Mouse (Mus musculus) erythroblast, embryonic 14.5 days (primary cell): ENCODE data around the gene Gatd1. TPM values are rescaled to one million over a fixed set of nuclear protein-coding genes. Genes with fewer than 3 reads are reported as not detected.

Experiments used
- H3K27me3 ChIP-seq: 2 replicates; pipeline ENCODE4 v1.6.1; 2012; ENCODE audit warnings: inconsistent platforms; ENCODE audit not compliant: control insufficient read depth
- H3K36me3 ChIP-seq: 2 replicates; pipeline ENCODE4 v1.6.1; 2012; ENCODE audit warnings: mild to moderate bottlenecking, inconsistent platforms; ENCODE audit not compliant: control insufficient read depth
- H3K4me1 ChIP-seq: 2 replicates; pipeline ENCODE4 v1.6.1; 2012; ENCODE audit warnings: inconsistent platforms; ENCODE audit not compliant: control insufficient read depth
- H3K4me3 ChIP-seq: replicated peaks from 2 replicates; pipeline ENCODE3; 2012; ENCODE audit warnings: moderate library complexity, mild to moderate bottlenecking, inconsistent platforms
- H3K9me3 ChIP-seq: 2 replicates; pipeline ENCODE4 v1.6.1; 2012; ENCODE audit warnings: low read length, inconsistent platforms, mixed read lengths; ENCODE audit not compliant: control insufficient read depth
- GATA1 ChIP-seq: IDR thresholded peaks from 2 replicates; pipeline ENCODE4 v1.6.1; 2012; ENCODE audit warnings: low read length, inconsistent platforms, mixed read lengths
- TAL1 ChIP-seq: IDR thresholded peaks from 3 replicates; pipeline ENCODE4 v1.6.1; 2012; ENCODE audit warnings: low read length, inconsistent platforms, mixed read lengths
- polyA plus RNA-seq: library from polyadenylated mRNA; stranded (reverse); fragments of >175 nt; gene quantifications from 2 replicates; pipeline ENCODE4 v1.2.3, GENCODE M21; 2012

The Gatd1 gene
- polyA plus RNA-seq, 1 experiment, result 0.42 TPM

DNA sequence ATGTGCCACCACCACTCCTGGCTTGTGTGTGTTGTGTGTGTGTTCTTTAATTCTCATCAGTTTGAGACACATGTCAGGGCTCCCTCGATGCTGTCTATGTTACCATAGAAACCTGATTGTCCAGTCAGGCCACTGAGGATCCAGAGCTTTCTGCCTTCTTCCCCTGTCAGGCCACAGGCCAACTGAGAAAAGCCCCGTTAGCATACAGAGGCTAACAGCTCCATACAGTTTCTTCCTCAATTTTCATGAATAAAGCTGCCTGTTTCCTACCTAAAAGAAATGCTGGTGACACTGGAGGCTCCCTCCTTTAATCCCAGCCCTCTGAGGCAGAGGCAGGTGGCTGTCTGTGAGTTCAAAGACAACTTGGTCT, 22.6 kb upstream of the Gatd1 start:
- H3K9me3 ChIP-seq, result no peaks in the 10 kb centered on the region
- no peaks in the 10 kb centered on the region for H3K27me3 ChIP-seq
- TF ChIP-seq TAL1, result no peak
- no peak for TF ChIP-seq GATA1
- peak overlapping the region; percentile 76 for H3K4me3 ChIP-seq
- peaks cover 89% of the 10 kb centered on the region for H3K4me1 ChIP-seq
- H3K36me3 ChIP-seq, result peaks cover 78% of the 10 kb centered on the region

DNA sequence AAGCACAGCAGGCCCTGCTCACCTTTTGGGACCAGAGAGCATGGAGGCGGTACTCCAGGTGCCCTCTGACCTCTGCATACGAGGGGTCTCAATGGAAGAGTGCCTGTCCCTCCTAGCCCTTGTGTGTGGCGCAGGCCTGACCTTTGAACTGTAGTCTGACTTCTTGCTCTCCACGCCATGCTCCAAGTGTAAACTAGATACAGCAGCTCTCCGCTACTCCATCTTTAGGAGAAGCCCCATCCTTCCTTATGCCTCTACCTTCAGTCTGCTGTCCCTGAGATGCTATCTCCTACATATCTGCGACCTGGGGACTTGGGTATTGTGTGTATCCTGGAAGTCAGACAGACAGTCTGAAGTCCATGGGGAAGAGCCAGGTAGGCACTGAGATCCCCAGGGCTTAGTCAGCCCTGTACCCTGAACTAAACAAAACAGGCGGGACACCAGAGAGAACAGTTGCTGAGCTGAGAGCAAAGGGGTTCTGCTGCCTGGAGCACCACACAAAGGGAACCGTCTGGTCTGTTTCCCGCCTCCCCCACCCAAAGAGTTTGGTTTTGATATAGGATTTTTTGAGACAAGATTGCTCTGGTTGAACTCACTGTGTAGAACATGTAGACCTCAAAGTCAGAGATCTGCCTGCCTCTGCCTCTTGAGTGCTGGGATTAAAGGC, 22.1 kb upstream of the Gatd1 start:
- peaks cover 78% of the 10 kb centered on the region for H3K36me3 ChIP-seq
- TF ChIP-seq TAL1 (no peak), GATA1 (no peak)

DNA sequence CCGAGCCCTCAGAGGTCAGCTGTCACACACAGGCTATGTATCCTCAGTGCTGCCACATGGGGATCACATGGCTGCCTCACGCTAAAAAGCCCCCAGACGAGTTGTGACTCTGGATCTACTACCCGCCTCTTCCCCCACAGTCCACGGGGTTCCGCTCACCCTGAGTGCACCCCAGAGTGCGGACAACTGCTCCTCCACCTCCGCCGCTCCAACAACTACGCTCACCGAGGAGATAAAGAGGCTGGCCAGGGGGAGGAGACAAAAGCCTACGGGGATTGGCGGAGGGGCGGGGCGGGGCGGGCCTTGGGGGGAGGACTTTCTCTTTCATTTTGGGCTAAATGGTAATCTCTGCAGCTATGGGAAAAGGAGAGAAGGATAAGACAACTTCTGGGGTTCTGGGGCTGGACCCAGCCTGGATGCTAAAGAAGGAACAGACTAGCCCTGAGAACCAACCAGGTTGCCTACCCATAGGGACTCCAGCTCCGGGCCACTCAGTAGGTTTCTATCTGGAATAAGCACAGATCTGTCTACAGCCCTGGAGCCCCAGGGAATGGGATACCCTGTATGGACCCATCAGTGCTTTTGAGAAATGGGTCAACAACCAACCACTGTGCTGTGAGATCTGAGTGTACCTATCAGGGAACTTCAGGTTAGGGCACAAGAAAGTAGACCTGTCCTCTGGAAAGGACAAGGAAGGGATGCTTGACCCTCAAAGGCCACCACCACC, 21.4 kb upstream of the Gatd1 start:
- H3K4me3 ChIP-seq, result peak overlapping the region; percentile 59
- peaks cover 77% of the 10 kb centered on the region for H3K4me1 ChIP-seq
- TF ChIP-seq TAL1, result no peak
- TF ChIP-seq GATA1, result no peak
- no peaks in the 10 kb centered on the region for H3K9me3 ChIP-seq
- H3K27me3 ChIP-seq, result no peaks in the 10 kb centered on the region
- peaks cover 78% of the 10 kb centered on the region for H3K36me3 ChIP-seq

More for the DNA sequence above, 22.1 kb upstream of the Gatd1 start:
- Histone ChIP-seq H3K9me3 (no peaks in the 10 kb centered on the region), H3K4me3 (peak overlapping the region; percentile 59), H3K27me3 (no peaks in the 10 kb centered on the region), H3K4me1 (peaks cover 84% of the 10 kb centered on the region)

DNA sequence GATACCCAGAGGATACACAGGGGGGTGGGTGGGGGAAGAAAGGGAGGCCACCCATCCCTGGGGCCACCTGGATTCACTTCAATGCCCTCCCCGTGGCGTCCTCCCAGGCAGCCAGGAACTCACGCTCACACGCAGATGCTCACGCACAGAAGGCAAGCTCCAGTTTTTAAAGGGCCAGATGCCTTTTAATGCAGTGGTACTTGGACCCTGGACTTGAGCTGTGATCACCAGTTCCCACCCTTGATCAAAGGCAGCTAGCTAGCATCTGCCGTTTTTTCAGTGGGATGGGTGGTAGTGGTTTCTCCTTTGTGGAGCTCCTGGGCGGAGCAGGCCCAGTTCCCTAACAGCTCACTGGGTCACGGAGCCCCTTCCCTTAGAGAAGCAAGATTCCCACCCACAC, 20.5 kb upstream of the Gatd1 start:
- Histone ChIP-seq H3K4me3 (peak overlapping the region; percentile 59), H3K27me3 (no peaks in the 10 kb centered on the region), H3K4me1 (peaks cover 78% of the 10 kb centered on the region), H3K36me3 (peaks cover 71% of the 10 kb centered on the region), H3K9me3 (no peaks in the 10 kb centered on the region)
- TF ChIP-seq GATA1 (no peak), TAL1 (no peak)

DNA sequence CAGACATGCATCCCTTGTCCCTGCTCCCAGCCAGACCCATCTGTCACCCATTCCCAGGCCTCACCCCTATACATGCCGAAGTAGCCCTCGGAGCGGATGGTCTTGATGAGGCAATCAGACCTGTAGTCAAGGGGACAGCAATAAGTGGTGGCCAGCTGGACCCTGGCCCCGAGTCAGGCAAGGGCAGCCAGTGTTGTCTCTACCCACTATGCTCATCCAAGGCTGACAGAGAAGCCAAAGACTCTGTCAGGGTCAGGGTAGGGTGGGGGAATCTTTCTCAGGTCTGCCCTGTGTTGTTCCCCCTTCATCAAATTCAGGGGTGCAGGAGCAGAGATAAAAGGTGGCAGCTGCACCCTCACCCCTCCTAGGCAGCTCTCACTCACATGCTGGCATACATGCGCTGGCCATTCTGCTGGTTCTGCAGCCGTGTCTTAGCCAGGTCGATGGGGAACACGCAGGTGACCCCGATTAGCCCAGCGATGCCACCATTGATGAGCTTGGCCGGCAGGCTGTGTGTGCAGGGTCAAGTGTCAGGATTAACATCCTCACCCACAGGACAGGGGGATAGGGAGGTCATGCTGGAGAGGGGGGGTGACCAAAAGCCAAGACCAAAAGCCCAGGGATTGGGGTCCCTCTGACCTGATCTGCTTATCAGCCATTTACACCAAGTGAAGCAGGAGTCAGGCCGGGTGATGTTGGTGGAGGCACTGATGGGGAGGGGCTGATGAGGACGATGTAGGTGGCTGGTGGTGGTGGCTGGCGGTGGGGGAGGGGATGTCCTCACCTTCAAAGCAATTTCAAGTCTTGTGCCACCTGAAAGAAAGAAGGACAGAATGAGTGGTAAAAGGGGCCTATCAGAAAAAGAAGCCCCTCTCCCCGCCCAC, 19.8 kb upstream of the Gatd1 start:
- no peaks in the 10 kb centered on the region; the same call in 1 of the 2 replicates for H3K27me3 ChIP-seq
- no peaks in the 10 kb centered on the region for H3K9me3 ChIP-seq
- H3K4me1 ChIP-seq, result peaks cover 80% of the 10 kb centered on the region
- no peak for TF ChIP-seq TAL1
- no peak for TF ChIP-seq GATA1
- peaks cover 64% of the 10 kb centered on the region for H3K36me3 ChIP-seq
- H3K4me3 ChIP-seq, result no peak overlapping the region

DNA sequence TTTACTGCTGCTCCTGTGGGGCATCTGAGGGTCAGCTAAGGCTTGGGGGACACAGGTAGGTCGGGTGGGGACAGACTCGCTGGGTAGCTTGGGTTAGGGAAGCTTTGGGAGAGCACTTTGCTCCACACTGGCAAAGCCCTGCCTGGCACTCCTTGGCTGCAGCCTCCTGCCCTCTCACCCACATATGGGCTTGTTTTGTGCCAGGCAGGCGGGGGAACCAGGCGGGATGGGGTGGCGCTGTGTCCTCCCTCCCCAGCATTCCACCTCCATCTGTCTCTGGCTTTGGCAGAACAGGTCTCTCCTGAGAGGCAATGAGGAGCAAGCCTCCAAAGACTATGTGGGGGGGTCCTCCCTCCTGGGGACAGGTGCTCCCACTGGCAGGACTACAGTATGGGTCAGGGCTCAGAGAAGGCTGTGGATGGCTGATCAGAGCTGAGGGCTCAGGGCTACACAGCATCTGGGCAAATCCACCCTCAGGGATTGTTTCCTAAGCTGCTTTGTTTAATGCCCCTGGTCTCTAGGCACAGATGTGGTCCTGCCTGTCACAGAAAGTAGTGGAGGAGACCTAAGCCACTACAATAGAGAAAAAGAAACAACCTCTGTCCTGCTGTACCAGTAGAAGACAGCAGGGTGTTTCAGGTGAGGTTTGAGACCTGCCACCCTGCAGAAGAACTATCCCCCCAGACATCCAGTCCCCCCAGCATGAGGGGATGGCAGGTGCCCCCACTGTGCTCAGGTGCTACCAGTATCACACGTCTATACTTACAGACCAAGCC, 19.0 kb upstream of the Gatd1 start:
- Histone ChIP-seq H3K36me3 (peaks cover 56% of the 10 kb centered on the region), H3K27me3 (no peaks in the 10 kb centered on the region; the same call in 1 of the 2 replicates), H3K4me1 (peaks cover 74% of the 10 kb centered on the region), H3K4me3 (no peak overlapping the region), H3K9me3 (no peaks in the 10 kb centered on the region)
- TF ChIP-seq GATA1 (no peak), TAL1 (no peak)

GRCm38 (mm10) chr7:141432186-141432611, 18.3 kb upstream of the Gatd1 start:
- TF ChIP-seq GATA1, result no peak
- TF ChIP-seq TAL1, result no peak
- H3K27me3 ChIP-seq, result no peaks in the 10 kb centered on the region; the same call in 1 of the 2 replicates
- H3K4me1 ChIP-seq, result peaks cover 71% of the 10 kb centered on the region
- H3K4me3 ChIP-seq, result no peak overlapping the region
- peaks cover 50% of the 10 kb centered on the region for H3K36me3 ChIP-seq
- no peaks in the 10 kb centered on the region for H3K9me3 ChIP-seq

DNA sequence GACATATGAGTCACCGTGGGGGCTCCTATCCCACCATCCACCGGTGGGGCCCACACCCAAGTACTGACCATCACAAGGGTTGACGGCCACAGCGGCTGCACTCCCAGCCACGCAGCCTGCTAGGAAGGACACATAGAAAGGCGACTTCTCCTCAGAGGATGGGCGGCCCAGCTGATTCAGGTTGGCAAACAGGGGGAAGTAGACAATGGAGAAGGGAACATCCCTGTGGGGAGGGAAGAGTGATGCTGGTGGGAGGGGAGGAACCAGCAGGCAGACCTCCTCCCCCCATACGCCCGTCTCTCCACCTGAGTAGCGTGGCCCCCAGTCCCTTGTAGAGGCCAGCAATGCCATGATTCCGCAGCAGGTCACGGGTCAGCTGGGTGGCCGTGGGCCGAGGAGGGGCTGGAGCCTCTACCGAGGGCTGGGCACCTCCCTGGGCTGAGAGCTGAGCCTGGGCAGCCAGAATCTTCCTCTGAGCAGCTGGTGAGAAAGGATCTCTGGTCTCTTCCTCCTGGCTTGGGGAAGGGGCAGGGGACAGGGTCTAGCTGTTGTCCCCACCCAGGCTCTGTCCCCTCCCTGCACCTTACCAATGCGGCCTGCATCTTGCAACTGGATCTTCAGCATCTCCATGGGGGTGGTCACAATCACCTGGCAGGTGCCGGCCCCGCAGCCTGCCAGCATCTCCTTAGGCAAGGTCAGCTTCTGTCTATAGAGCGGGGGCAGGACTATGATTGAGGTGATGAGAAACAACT, 17.7 kb upstream of the Gatd1 start:
- Histone ChIP-seq H3K4me3 (no peak overlapping the region), H3K27me3 (peaks cover 3% of the 10 kb centered on the region), H3K4me1 (peaks cover 71% of the 10 kb centered on the region), H3K36me3 (peaks cover 50% of the 10 kb centered on the region), H3K9me3 (no peaks in the 10 kb centered on the region)
- no peak for TF ChIP-seq GATA1
- no peak for TF ChIP-seq TAL1
